In the genomic region with DNA sequence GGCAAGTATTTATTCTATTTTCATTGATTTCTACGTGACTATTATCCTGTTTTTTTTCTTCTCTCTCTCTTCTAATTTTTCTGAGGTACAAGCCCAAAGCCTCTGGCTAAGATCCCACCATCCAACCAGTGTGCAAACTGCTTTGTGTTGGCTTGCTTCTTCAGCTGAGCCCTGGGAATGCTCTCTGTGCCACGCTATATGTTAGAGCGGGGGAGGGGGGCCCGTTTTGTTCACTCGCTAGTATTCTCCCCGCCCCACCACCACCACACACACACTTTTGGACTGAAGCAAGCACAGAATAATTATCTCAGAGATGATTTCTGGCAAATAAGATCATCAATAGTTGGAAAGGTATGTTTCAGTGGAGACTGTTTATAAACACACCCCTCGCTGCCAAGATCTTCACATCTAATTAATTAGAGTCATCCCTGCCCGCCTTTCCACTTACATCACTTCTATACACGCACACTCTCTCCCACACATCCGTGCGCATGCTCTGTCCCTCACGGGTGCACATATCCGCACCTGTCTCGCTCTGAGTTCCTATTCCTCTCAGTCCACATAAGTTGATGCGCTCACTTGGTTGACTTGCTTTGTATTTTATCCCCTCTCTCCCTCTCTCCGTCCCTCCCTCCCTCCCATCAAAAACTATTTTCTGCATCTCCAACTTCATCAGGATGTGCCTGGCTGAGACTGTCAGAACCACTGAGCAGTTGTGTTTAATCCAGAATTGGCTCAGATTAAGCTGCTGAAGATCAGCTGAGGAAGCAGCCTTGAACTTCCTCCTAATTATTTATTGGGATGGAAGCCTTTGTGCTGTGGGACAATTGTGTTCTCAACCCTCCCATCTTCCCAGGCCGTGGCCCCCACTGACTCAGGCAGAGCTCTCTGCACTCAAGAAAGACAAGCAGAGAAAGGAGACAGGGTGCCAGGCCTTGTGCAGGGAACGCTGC, we compare ENCODE assay signal across 17 mouse cellular contexts.
DNase-seq lines count a peak whose midpoint lies in the region; ATAC-seq and TF ChIP-seq lines count a peak whose summit lies in the region.
"Had no signal": no experiment of that assay in that cellular context is flagged by ENCODE, and none has a peak within 500 bp of the region (broad histone marks: within the 10 kb centered on the region; RNA-seq: fewer than 3 reads in every experiment).

No protein-coding gene starts in this region.

- H3K9ac ChIP-seq in hindbrain, embryonic 12.5 days: no peak overlapping the region
- no peak overlapping the region; the same call in 1 of the 2 replicates for H3K9ac ChIP-seq in forebrain, embryonic 14.5 days (ENCODE audit: low read length)
- H3K9ac ChIP-seq in midbrain, embryonic 13.5 days (replicated peaks): no peak overlapping the region
- H3K9ac ChIP-seq: embryonic facial prominence, embryonic 13.5 days; heart, embryonic 12.5 days; lung, embryonic 15.5 days; neural tube, embryonic 13.5 days had no signal

- intact Hi-C loops in heart, postnatal 36 days (cut with DNase I): no loop called here

- peak overlapping the region; percentile 6; the same call in 1 of the 2 replicates for H3K27ac ChIP-seq in hindbrain, embryonic 10.5 days
- no peak overlapping the region for H3K27ac ChIP-seq in hindbrain, embryonic 12.5 days
- H3K27ac ChIP-seq in forebrain, embryonic 14.5 days (ENCODE audit: low read depth, low read length): no peak overlapping the region
- H3K27ac ChIP-seq in midbrain, embryonic 13.5 days: no peak overlapping the region
- H3K27ac ChIP-seq: embryonic facial prominence, embryonic 13.5 days; lung, embryonic 15.5 days; neural tube, embryonic 13.5 days had no signal

- TF ChIP-seq POLR2A in brain, embryonic 14.5 days (IDR thresholded peaks at IDR 0.05; ENCODE audit: borderline replicate concordance, extremely low read depth, insufficient read depth, insufficient read length, poor library complexity, severe bottlenecking): no peak

- H3K4me3 ChIP-seq in hindbrain, embryonic 10.5 days: no peak overlapping the region
- no peak overlapping the region for H3K4me3 ChIP-seq in hindbrain, embryonic 12.5 days
- no peak overlapping the region for H3K4me3 ChIP-seq in forebrain, embryonic 14.5 days (ENCODE audit: low read depth, low read length)
- H3K4me3 ChIP-seq in midbrain, embryonic 13.5 days (replicated peaks): no peak overlapping the region
- H3K4me3 ChIP-seq: embryonic facial prominence, embryonic 13.5 days; heart, embryonic 12.5 days; lung, embryonic 15.5 days; megakaryocyte, embryonic 14.5 days; neural tube, embryonic 13.5 days had no signal

- 0 out of 2 replicates have a peak, but pooled peaks cover 4% of the 10 kb centered on the region for H3K27me3 ChIP-seq in hindbrain, embryonic 10.5 days (ENCODE audit: insufficient read depth, poor library complexity, severe bottlenecking)
- H3K27me3 ChIP-seq in hindbrain, embryonic 12.5 days: no peaks in the 10 kb centered on the region
- no peaks in the 10 kb centered on the region; the same call in 1 of the 2 replicates for H3K27me3 ChIP-seq in forebrain, embryonic 14.5 days (replicated peaks; ENCODE audit: control insufficient read depth, insufficient read depth, low read length)
- no peaks in the 10 kb centered on the region for H3K27me3 ChIP-seq in midbrain, embryonic 13.5 days
- H3K27me3 ChIP-seq: embryonic facial prominence, embryonic 13.5 days; heart, embryonic 12.5 days; lung, embryonic 15.5 days; megakaryocyte, embryonic 14.5 days; neural tube, embryonic 13.5 days had no signal

- no peak for ATAC-seq in hindbrain, embryonic 12.5 days (ENCODE audit: low FRiP score)
- peak; percentile 73 for ATAC-seq in forebrain, embryonic 14.5 days
- peak; percentile 69; the same call in 1 of the 2 replicates for ATAC-seq in midbrain, embryonic 13.5 days

- WGBS in hindbrain, embryonic 10.5 days: 71% methylated on average over 18 of the region's 18 CpGs
- 68% methylated on average over 18 of the region's 18 CpGs for WGBS in hindbrain, embryonic 12.5 days
- WGBS in forebrain, embryonic 14.5 days: 32% methylated on average over 18 of the region's 18 CpGs
- WGBS in midbrain, embryonic 13.5 days: 64% methylated on average over 18 of the region's 18 CpGs

- no peak for DNase-seq in hindbrain, embryonic 10.5 days (ENCODE audit: low spot score)
- peak; percentile 76 for DNase-seq in brain, embryonic 14.5 days (ENCODE audit: low read depth)
- DNase-seq in forebrain, embryonic 14.5 days (ENCODE audit: low spot score): peak; percentile 69
- no peak for DNase-seq in heart, postnatal 36 days
- no peak for DNase-seq in thymus, postnatal 4 days
- DNase-seq in urinary bladder, postnatal 14 days (ENCODE audit: low spot score): no peak
- DNase-seq: adrenal gland, postnatal 25 days; gastrocnemius, postnatal 36 days; right cerebral cortex, adult 18-20 months had no signal

- no peak overlapping the region for H3K4me2 ChIP-seq in hindbrain, embryonic 12.5 days (replicated peaks)
- peak overlapping the region; percentile 2; the same call in 1 of the 2 replicates for H3K4me2 ChIP-seq in forebrain, embryonic 14.5 days (ENCODE audit: low read length)
- no peak overlapping the region; the same call in 1 of the 2 replicates for H3K4me2 ChIP-seq in midbrain, embryonic 13.5 days (replicated peaks)
- H3K4me2 ChIP-seq: embryonic facial prominence, embryonic 13.5 days; heart, embryonic 12.5 days; liver, embryonic 11.5 days; lung, embryonic 15.5 days; neural tube, embryonic 13.5 days had no signal

- no peaks in the 10 kb centered on the region for H3K36me3 ChIP-seq in hindbrain, embryonic 10.5 days
- H3K36me3 ChIP-seq in hindbrain, embryonic 12.5 days: no peaks in the 10 kb centered on the region
- H3K36me3 ChIP-seq in forebrain, embryonic 14.5 days (ENCODE audit: control insufficient read depth, insufficient read depth, low read length): no peaks in the 10 kb centered on the region
- no peaks in the 10 kb centered on the region for H3K36me3 ChIP-seq in midbrain, embryonic 13.5 days
- H3K36me3 ChIP-seq: embryonic facial prominence, embryonic 13.5 days; heart, embryonic 12.5 days; lung, embryonic 15.5 days; neural tube, embryonic 13.5 days had no signal

- peaks cover 17% of the 10 kb centered on the region for H3K4me1 ChIP-seq in hindbrain, embryonic 10.5 days (replicated peaks)
- peaks cover 11% of the 10 kb centered on the region; the same call in 1 of the 2 replicates for H3K4me1 ChIP-seq in hindbrain, embryonic 12.5 days
- H3K4me1 ChIP-seq in forebrain, embryonic 14.5 days (ENCODE audit: control insufficient read depth, insufficient read depth, low read length): peaks cover 10% of the 10 kb centered on the region; the same call in 1 of the 2 replicates
- peaks cover 10% of the 10 kb centered on the region; the same call in 1 of the 2 replicates for H3K4me1 ChIP-seq in midbrain, embryonic 13.5 days (replicated peaks)
- H3K4me1 ChIP-seq: heart, embryonic 12.5 days; lung, embryonic 15.5 days; megakaryocyte, embryonic 14.5 days had no signal

- no peak for TF ChIP-seq CTCF in brain, embryonic 14.5 days (IDR thresholded peaks at IDR 0.05; ENCODE audit: borderline replicate concordance, extremely low read depth, insufficient read depth, insufficient read length)

- no peaks in the 10 kb centered on the region for H3K9me3 ChIP-seq in hindbrain, embryonic 10.5 days
- no peaks in the 10 kb centered on the region for H3K9me3 ChIP-seq in hindbrain, embryonic 12.5 days (replicated peaks)
- H3K9me3 ChIP-seq in forebrain, embryonic 14.5 days (replicated peaks; ENCODE audit: control insufficient read depth, low read length): no peaks in the 10 kb centered on the region
- H3K9me3 ChIP-seq in midbrain, embryonic 13.5 days: no peaks in the 10 kb centered on the region
- H3K9me3 ChIP-seq: embryonic facial prominence, embryonic 13.5 days; heart, embryonic 12.5 days; lung, embryonic 15.5 days; megakaryocyte, embryonic 14.5 days; neural tube, embryonic 13.5 days had no signal

Comparison
In these comparisons a context has a peak if more than half of its experiments do, and no peak if none do; other contexts are left out.
1. DNase-seq: peak in brain, embryonic 14.5 days (single experiment) and forebrain, embryonic 14.5 days (single experiment); none in hindbrain, embryonic 10.5 days (single experiment), heart, postnatal 36 days (0 of 2), thymus, postnatal 4 days (single experiment) and urinary bladder, postnatal 14 days (single experiment).